Mouse (Mus musculus) E14TG2a.4 (cell line): ENCODE measurements around the gene Fnip2.

Experiments
- H3K27me3 ChIP-seq: 2 replicates; pipeline ENCODE4 v1.6.1; 2014; ENCODE audit warnings: low read length, control low read depth; ENCODE audit not compliant: insufficient read depth
- H3K36me3 ChIP-seq: 2 replicates; pipeline ENCODE4 v1.6.1; 2014; ENCODE audit warnings: low read length, control low read depth; ENCODE audit not compliant: insufficient read depth
- H3K4me1 ChIP-seq: replicated peaks from 2 replicates; pipeline ENCODE4 v1.6.1; 2014; ENCODE audit warnings: low read depth, low read length, control low read depth
- H3K4me3 ChIP-seq: replicated peaks from 2 replicates; pipeline ENCODE4 v1.5.1; 2014; ENCODE audit warnings: mild to moderate bottlenecking, low read length
- H3K9me3 ChIP-seq: 2 replicates; pipeline ENCODE4 v1.6.1; 2014; ENCODE audit warnings: low read length, control low read depth
- CTCF ChIP-seq: conservative IDR thresholded peaks from 2 replicates; pipeline ENCODE4 v1.5.1; 2014; ENCODE audit warnings: low read length
- NANOG ChIP-seq: IDR thresholded peaks from 2 replicates; pipeline ENCODE4 v1.6.1; 2014; ENCODE audit warnings: borderline replicate concordance, low read length, mixed read lengths
- POU5F1 ChIP-seq: IDR thresholded peaks from 2 replicates; pipeline ENCODE4 v1.6.1; 2014; ENCODE audit warnings: low read length, borderline replicate concordance

Gene Fnip2

GRCm38 (mm10) chr3:79438276-79438675 is 129.3 kb downstream of the Fnip2 start:
- no peak overlapping the region for H3K4me3 ChIP-seq
- no peaks in the 10 kb centered on the region for H3K36me3 ChIP-seq
- peaks cover 42% of the 10 kb centered on the region for H3K27me3 ChIP-seq
- H3K4me1 ChIP-seq, result peaks cover 38% of the 10 kb centered on the region
- TF ChIP-seq CTCF (no peak), POU5F1 (no peak), NANOG (no peak)
- no peaks in the 10 kb centered on the region for H3K9me3 ChIP-seq

DNA sequence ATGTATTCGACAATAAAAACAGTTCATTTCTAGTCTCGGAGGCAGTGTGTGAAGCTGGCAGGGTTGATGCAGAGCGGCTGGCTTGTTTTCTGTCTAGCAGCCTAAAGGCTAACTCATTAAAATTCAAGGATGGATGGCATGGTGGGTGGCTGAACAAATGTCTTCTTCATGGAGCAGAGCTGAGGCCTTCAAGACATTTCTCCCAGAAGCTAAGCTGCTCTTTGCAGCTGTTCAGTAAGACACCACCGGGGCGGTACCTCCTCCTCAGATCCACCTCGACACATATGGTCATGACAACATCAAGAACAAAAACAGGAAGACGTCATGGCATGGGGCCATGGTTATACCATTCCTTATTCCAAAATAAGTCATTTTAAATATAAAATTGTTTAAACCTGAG is 131.4 kb downstream of the Fnip2 start:
- Histone ChIP-seq H3K4me3 (no peak overlapping the region), H3K9me3 (no peaks in the 10 kb centered on the region), H3K27me3 (peaks cover 55% of the 10 kb centered on the region), H3K36me3 (no peaks in the 10 kb centered on the region), H3K4me1 (peaks cover 43% of the 10 kb centered on the region)
- TF ChIP-seq POU5F1 (no peak), NANOG (no peak), CTCF (no peak)

DNA sequence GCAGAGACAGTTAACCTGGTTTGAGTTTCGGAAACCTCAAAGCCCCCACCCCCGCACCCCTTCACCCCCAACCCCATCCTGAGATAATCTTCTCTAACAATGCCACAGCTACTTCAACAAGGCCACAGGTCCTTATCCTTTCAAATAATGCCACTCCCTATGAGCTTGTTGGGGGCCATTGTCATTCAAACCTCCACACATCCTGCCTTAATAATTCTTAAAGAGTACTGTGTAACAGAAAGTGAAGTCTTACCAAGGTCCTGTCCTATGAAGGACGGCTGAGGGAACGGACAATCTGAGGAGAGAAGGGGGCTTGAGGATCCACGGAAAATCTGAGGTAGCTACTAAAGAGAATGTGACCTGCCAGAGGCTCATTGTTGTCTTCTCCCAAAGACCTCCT is 132.6 kb downstream of the Fnip2 start:
- Histone ChIP-seq H3K4me1 (peaks cover 43% of the 10 kb centered on the region), H3K36me3 (no peaks in the 10 kb centered on the region), H3K4me3 (no peak overlapping the region), H3K27me3 (peaks cover 61% of the 10 kb centered on the region), H3K9me3 (no peaks in the 10 kb centered on the region)
- TF ChIP-seq NANOG (peak; percentile 93), POU5F1 (peak; percentile 81; the same call in 1 of the 2 replicates), CTCF (no peak)

DNA sequence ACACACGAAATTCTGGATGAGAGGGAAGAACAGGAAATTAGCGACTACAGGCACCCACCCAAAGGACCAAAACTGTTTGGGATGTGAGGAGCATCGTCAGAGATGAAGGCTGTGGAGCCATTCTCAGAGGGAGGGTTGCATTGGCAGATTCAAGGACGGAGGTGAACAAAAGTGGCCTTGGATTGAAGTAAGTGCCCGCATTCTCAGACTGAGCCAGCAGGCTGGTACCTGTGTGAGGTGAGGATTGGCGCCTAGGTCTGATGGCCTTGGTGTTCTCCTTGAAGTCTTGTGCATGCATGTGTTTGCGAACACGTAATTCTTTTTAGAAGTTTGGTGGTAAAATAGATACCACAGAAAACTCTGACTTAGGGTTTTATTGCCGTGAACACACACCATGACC is 133.2 kb downstream of the Fnip2 start:
- H3K4me3 ChIP-seq, result 0 out of 2 replicates have a peak overlapping the region, but pooled peaks have one; percentile 14
- no peaks in the 10 kb centered on the region for H3K36me3 ChIP-seq
- H3K9me3 ChIP-seq, result no peaks in the 10 kb centered on the region
- peaks cover 43% of the 10 kb centered on the region for H3K4me1 ChIP-seq
- H3K27me3 ChIP-seq, result peaks cover 64% of the 10 kb centered on the region
- TF ChIP-seq CTCF (no peak), NANOG (no peak), POU5F1 (no peak)

DNA sequence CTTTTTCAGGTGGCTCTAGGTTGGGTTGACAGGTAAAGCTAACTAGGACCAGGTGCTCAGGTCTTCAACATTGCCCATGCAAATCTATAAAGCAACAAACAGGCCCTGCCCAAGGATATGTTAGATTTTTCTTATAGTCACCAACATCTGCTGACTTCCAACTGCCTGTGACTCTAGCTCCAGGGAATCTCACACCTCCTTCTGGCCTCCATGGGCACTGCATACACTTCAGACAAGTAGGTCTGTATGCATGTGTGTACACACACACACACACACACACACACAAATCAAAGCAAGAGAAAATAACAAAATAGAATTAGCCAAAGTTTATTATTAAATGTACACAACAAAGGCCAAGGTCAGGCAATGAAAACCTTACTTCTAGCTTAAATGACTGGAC is 134.0 kb downstream of the Fnip2 start:
- no peaks in the 10 kb centered on the region for H3K36me3 ChIP-seq
- peaks cover 43% of the 10 kb centered on the region for H3K4me1 ChIP-seq
- H3K4me3 ChIP-seq, result no peak overlapping the region
- TF ChIP-seq POU5F1 (no peak), CTCF (0 out of 2 replicates have a peak, but pooled peaks have one; percentile 12)
- H3K27me3 ChIP-seq, result peaks cover 62% of the 10 kb centered on the region
- H3K9me3 ChIP-seq, result no peaks in the 10 kb centered on the region

DNA sequence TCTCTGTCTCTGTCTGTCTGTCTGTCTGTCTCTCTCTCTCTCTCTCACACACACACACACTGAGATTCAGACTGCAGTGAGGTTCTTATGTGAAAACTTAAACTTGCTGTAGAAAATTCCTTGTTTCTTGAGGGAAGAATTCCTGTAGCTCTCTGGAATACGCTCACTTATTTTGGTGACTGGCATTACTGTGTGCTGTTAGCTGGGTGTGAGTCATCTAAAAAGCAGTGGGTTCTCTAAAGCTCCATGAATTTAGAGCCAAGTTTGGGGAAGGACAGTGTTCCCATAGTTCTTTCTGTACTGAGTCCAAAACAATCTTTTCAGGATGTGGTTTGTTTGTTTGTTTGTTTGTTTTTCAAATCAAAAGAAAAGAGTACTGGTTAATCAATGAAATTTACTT is 142.2 kb downstream of the Fnip2 start:
- no peak overlapping the region for H3K4me3 ChIP-seq
- peaks cover 27% of the 10 kb centered on the region for H3K27me3 ChIP-seq
- H3K4me1 ChIP-seq, result no peaks in the 10 kb centered on the region
- H3K36me3 ChIP-seq, result no peaks in the 10 kb centered on the region
- TF ChIP-seq NANOG, result no peak
- no peak for TF ChIP-seq POU5F1
- no peak for TF ChIP-seq CTCF
- no peaks in the 10 kb centered on the region for H3K9me3 ChIP-seq

DNA sequence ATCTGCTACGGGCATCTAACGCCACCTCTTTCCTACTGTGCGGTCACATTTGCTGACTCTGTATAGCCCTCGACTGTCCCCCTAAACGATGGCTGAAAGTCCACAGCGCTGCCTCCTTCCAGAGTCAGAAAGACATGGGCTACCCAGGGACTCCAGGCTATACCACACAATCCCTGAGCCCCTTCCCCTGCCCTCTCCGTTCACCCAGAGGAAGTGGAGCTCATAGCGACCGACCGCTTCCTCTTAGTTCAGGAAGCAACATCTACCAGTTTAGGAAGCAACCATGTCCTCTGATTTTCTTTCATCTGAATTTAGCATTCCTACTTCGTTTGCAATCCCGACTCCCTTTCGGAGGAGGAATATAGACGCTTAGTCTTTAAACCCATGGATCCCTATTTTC is 148.7 kb downstream of the Fnip2 start:
- no peak for TF ChIP-seq POU5F1
- no peak for TF ChIP-seq NANOG
- TF ChIP-seq CTCF, result no peak
- peaks cover 23% of the 10 kb centered on the region for H3K4me1 ChIP-seq
- no peaks in the 10 kb centered on the region for H3K9me3 ChIP-seq
- H3K4me3 ChIP-seq, result no peak overlapping the region
- H3K27me3 ChIP-seq, result peaks cover 12% of the 10 kb centered on the region
- H3K36me3 ChIP-seq, result no peaks in the 10 kb centered on the region

DNA sequence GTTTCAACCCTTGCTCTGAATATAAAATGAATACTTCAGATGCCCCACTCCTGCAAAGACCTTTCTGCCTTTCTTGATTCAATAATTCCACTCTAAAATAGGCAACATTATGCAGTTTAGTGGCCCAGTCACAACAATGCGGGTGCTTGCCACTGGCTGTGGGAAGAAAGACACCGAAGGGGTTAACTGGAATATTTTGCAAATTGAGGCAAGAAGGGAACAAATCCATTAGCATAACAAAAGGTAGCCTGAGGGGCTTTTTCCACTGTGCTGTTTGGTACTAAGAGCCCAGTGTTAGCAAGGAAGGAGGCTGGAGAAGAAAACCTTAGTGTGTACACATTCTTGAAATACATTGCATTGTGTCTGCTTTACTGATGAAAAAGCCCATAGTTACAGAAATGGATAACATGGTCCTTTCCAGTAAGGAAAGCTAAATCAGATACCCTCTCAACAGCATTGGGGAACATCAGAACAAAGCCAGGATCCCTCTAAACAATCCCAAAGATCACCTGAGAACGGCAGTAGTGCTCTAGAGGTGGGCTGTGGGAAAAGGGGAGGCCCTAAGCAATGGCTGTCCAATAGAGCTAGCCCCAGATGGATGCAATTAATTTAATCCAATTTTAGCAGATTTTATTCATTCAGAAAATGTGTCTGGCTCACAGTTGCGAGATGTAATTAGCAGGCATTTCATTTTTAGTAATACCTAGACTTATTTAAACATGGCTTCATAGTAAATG is 150.5 kb downstream of the Fnip2 start:
- H3K4me3 ChIP-seq, result no peak overlapping the region
- H3K4me1 ChIP-seq, result peaks cover 23% of the 10 kb centered on the region
- H3K9me3 ChIP-seq, result no peaks in the 10 kb centered on the region
- H3K36me3 ChIP-seq, result no peaks in the 10 kb centered on the region
- H3K27me3 ChIP-seq, result peaks cover 6% of the 10 kb centered on the region
- TF ChIP-seq NANOG (no peak), POU5F1 (peak; percentile 93; the same call in 1 of the 2 replicates), CTCF (no peak)

DNA sequence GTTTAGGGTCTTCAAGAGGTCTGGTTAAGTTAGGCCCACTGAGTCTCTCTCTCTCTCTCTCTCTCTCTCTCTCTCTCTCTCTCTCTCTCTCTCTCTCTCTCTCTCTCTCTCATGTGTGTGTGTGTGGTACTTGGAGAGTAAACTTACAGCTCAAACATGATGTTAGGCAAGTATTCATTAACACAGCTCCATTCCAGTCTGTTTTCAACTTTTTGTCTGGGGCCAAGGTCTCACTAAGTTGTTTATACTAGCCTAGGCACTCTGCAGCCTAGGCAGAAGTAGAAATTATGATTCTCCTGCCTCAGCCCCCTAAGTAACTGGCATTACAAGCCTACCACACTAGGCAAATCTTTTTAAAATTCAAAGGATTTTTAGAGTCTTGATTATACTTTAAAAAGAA is 151.7 kb downstream of the Fnip2 start:
- no peaks in the 10 kb centered on the region for H3K9me3 ChIP-seq
- H3K4me3 ChIP-seq, result no peak overlapping the region
- peaks cover 2% of the 10 kb centered on the region for H3K27me3 ChIP-seq
- TF ChIP-seq NANOG, result no peak
- no peak for TF ChIP-seq POU5F1
- TF ChIP-seq CTCF, result no peak
- no peaks in the 10 kb centered on the region for H3K36me3 ChIP-seq
- H3K4me1 ChIP-seq, result peaks cover 23% of the 10 kb centered on the region
